Mouse (Mus musculus) heart, embryonic 14.5 days (tissue): Measurements from ENCODE around the gene Zbed6. TPM values are rescaled to one million over a fixed set of nuclear protein-coding genes. Genes with fewer than 3 reads are reported as not detected.

Source experiments
- ATAC-seq: fragments of 200-750 bp; cut with Nextera tagmentation; 2 replicates; pipeline ENCODE4 v1.8.0; 2017; ENCODE audit warnings: low read depth, moderate TSS enrichment; ENCODE audit not compliant: insufficient number of reproducible peaks, insufficient read depth, low FRiP score
- H3K27ac ChIP-seq, 2 experiments: fragments of 200-500 bp in 1 of 2; fragments of 300-500 bp in 1 of 2; sonication (generic) in 1 of 2; replicated peaks in 1 of 2; 2 replicates each; pipeline ENCODE4 v1.5.1; 2012 to 2014; ENCODE audit warnings: low read depth in 2 of 2, low read length in 2 of 2, control low read depth in 1 of 2, mild to moderate bottlenecking in 1 of 2, mixed read lengths in 1 of 2; ENCODE audit not compliant: control insufficient read depth in 1 of 2, insufficient read depth in 1 of 2
- H3K27me3 ChIP-seq: fragments of 300-500 bp; sonication (generic); 2 replicates; pipeline ENCODE4 v1.6.1; 2014; ENCODE audit warnings: mild to moderate bottlenecking, low read length, control low read depth; ENCODE audit not compliant: control insufficient read depth, insufficient read depth
- H3K36me3 ChIP-seq: fragments of 300-500 bp; sonication (generic); 2 replicates; pipeline ENCODE4 v1.6.1; 2014; ENCODE audit warnings: mild to moderate bottlenecking, control low read depth, low read length, mixed read lengths; ENCODE audit not compliant: control insufficient read depth, insufficient read depth
- H3K4me1 ChIP-seq, 2 experiments: fragments of 200-500 bp in 1 of 2; fragments of 300-500 bp in 1 of 2; sonication (generic) in 1 of 2; 2 replicates each; pipeline ENCODE4 v1.6.1; 2012 to 2014; ENCODE audit warnings: low read length in 2 of 2, control low read depth in 1 of 2, mixed read lengths in 1 of 2; ENCODE audit not compliant: control insufficient read depth in 2 of 2, insufficient read depth in 2 of 2
- H3K4me2 ChIP-seq: fragments of 300-500 bp; sonication (generic); 2 replicates; pipeline ENCODE4 v1.6.1; 2014; ENCODE audit warnings: mild to moderate bottlenecking, low read length
- H3K4me3 ChIP-seq, 2 experiments: fragments of 200-500 bp in 1 of 2; fragments of 300-500 bp in 1 of 2; sonication (generic) in 1 of 2; 2 replicates each; pipeline ENCODE4 v1.5.1; 2012 to 2014; ENCODE audit warnings: low read length in 2 of 2, mild to moderate bottlenecking in 2 of 2, control low read depth in 1 of 2, low read depth in 1 of 2, moderate library complexity in 1 of 2; ENCODE audit not compliant: control insufficient read depth in 1 of 2, insufficient read depth in 1 of 2
- H3K9ac ChIP-seq: fragments of 300-500 bp; sonication (generic); 2 replicates; pipeline ENCODE4 v1.6.1; 2014; ENCODE audit warnings: mild to moderate bottlenecking, low read length
- H3K9me3 ChIP-seq: fragments of 300-500 bp; sonication (generic); 2 replicates; pipeline ENCODE4 v1.6.1; 2016; ENCODE audit warnings: low read length, control low read depth; ENCODE audit not compliant: control insufficient read depth
- WGBS: fragments of 180-500 bp; shearing (Covaris S2); extraction: QIAGEN DNeasy Blood & Tissue Kit; methylation state at CpG from one replicate; pipeline ENCODE4 v1.1.7; 2014; 5-methylcytosine and 5-hydroxymethylcytosine counted together
- polyA plus RNA-seq: library from polyadenylated mRNA; unstranded; fragments of >200 nt; fragmentation: Nextera tagmentation; extraction: Ambion mirVana; gene quantifications from 2 replicates; pipeline ENCODE4 v1.2.1, GENCODE M21; 2014

Gene Zbed6
- polyA plus RNA-seq, 1 experiment from 2014 or later = not detected

DNA sequence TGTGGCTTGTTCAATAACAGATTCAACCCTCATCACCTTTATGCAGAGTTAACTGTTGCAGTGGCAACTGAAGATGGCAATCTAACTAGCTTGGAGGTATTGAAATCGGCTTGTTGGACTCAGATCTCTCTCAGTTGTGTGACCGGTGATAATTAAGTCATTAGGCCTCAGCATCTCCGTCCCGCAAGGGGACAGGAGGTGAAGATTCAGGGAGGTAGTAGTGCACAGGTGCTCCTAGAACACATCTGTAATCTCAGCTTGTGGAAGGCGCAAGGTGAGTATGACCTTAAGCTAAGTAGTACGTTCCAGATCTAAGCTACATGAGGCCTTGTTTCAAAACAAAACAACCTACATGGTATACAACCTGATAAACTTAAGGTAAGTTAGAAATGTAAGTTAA, 50.1 kb downstream of the Zbed6 start:
- ATAC-seq = no peak
- H3K27ac ChIP-seq = 0 out of 4 replicates have a peak overlapping the region, but pooled peaks of 1 of the 2 experiments have one; percentile 19
- 45% methylated on average over 6 of the region's 6 CpGs for WGBS
- H3K9ac ChIP-seq = peak overlapping the region; percentile 30; the same call in 1 of the 2 replicates
- H3K4me1 ChIP-seq = peaks cover 0 to 6% of the 10 kb centered on the region in 2 experiments; a peak in 2 of 4 replicates
- H3K27me3 ChIP-seq = no peaks in the 10 kb centered on the region
- H3K4me3 ChIP-seq = peak overlapping the region in 1 of 2 experiments; percentile 94; a peak in 1 of 4 replicates
- H3K9me3 ChIP-seq = no peaks in the 10 kb centered on the region
- peak overlapping the region; percentile 38; the same call in 1 of the 2 replicates for H3K4me2 ChIP-seq
- peaks cover 42% of the 10 kb centered on the region for H3K36me3 ChIP-seq

DNA sequence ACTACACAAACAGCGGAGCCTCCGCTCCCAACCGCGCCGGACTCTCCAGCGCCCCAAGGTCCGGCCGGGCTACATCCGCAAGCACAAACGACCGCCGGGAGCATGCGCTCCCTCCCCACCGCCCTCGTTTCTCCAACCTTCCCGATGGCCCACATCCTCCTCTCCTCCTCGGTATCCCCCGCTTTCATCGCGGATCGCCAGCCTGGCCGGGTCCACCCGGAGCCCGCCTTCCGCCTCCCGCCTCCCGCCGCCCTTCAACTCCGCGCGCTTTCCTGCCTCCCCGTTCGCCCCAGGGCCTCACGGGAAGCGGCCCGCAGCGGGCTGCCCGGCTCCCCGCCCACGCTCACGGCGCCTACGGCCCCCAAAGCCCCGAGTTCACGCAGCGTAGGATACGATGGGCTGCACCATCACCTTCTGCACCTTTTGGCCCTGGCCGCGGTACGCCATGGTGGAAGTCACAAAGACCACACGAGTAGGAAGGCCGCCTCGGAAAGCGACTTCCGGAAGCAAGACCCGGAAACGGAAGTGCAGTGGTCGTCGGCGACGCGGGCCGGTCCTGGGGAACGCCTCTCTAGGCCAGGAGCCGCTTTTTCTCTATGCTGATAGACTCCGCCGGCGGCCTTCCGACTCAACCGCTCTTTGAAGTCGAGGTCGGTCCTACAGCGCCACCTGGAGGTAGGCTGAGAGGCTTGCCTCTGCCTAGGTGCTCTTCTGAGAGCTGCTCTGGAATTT, 50.7 kb downstream of the Zbed6 start, which contains the start of gene Snrpe:
Gene Snrpe (minus strand): TSS at position 521 of the 732 bp plus-strand sequence.
- Histone ChIP-seq H3K9me3 (no peaks in the 10 kb centered on the region), H3K27me3 (no peaks in the 10 kb centered on the region)
- WGBS = under 1% methylated on average over 73 of the region's 73 CpGs

More for the DNA sequence above, 50.7 kb downstream of the Zbed6 start, which contains the start of gene Snrpe:
- H3K4me2 ChIP-seq = peak within 1 kb of the TSS; percentile 84
- H3K4me3 ChIP-seq = peak within 1 kb of the TSS; percentile 94 to 98
- peaks cover 0 to 6% of the 10 kb centered on the region in 2 experiments; a peak in 2 of 4 replicates for H3K4me1 ChIP-seq
- peak within 1 kb of the TSS; percentile 93 for H3K9ac ChIP-seq
- peaks cover 49% of the 10 kb centered on the region for H3K36me3 ChIP-seq
- H3K27ac ChIP-seq = peak within 1 kb of the TSS; percentile 92 to 96
- ATAC-seq = peak; percentile 95

Other genes starting within 250 kb of the Zbed6 start
- gene Sox13, start 236.5 kb downstream of the Zbed6 start, polyA plus RNA-seq = 3.5 and 5.2 TPM in 2 replicates
- 479 and 493 TPM in 2 replicates for gene Snrpe, start 50.6 kb downstream of the Zbed6 start, polyA plus RNA-seq
- 6.9 and 8.0 TPM in 2 replicates for gene Gm38394, start 433 bp upstream of the Zbed6 start, polyA plus RNA-seq
- 0.44 and 0.45 TPM in 2 replicates for gene Lax1, start 29.2 kb upstream of the Zbed6 start, polyA plus RNA-seq
- 18.7 and 21.3 TPM in 2 replicates for gene Atp2b4, start 140.2 kb upstream of the Zbed6 start, polyA plus RNA-seq
- 0.40 and 0.47 TPM in 2 replicates for gene Optc, start 247.1 kb upstream of the Zbed6 start, polyA plus RNA-seq